Mouse (Mus musculus): ENCODE data around the gene Rho. TPM values are rescaled to one million over a fixed set of nuclear protein-coding genes. Genes with fewer than 3 reads are reported as not detected.

Rho gene
- total RNA-seq, 2 experiments from 2014 or later, result 0.49 to 0.59 TPM

DNA sequence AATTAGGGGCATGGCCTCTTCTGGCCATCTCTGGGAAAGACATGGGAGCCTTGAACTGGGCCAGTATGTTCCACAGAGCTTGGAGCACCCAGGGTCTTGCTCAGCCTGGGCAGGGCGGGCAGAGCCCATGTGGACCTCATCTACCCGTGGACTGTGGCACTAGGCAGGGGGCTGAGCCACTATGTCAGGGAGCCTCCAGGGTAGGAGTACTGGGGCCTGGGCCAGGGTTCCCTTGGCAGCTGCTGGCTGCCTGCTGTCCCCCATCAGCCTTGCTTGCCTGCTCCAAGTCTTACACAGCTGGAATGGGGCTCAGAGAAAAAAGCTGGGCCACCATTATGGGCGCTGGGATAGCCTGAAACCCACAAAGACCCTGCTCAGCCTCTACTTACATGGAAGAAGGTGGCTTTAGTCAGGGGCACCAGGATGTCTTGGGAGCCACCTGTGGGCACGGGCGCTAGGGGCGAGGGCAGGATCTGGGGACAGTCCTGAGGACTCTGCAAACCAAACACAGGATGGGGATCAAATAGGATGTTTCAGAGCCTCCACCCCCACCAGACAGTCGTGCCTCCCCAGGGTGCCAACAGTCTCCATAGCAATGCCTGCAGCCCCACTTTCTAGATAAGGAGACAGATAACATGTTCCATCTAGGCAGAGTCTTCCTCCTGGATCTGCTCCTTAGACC is 40.7 kb downstream of the Rho start:
- DNase-seq (ENCODE audit: extremely low spot score in 1 of 2, low spot score in 1 of 2), result no peak

DNA sequence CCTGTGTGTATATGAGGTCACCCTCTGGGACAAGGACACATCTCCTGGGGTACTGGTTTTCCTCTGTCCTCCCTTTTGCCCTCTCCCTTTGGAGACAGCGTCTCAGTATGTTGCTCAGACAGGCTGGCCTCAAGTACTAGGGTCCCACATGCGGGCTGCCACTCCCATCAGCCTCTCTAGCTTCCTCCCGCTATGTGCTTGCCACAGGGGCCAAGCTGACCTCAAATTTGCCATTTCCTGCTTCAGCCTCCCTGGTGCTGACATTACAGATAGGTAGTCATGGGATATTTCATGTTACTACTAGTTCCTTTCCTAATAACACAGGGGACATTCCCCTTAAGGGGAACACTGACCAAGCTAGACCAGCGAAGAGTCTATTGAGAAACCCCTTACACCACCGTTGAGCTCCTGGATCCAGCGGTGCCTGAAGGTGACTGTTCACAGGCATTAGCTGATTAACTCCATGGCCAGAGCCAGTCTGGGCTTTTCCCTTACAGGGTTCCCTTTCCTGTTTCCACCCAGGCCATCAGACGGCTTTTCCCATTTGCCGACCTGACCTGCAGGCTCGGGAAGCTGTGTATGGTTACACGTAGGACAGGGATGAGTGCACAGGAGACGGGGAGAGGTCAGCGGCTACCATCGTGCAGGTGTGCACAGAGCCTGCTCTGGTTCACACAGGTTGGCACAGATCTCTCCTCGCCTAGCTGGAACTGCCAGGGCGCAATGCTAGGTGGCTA is 41.8 kb downstream of the Rho start:
- no peak for DNase-seq (ENCODE audit: extremely low spot score in 1 of 2, low spot score in 1 of 2)

DNA sequence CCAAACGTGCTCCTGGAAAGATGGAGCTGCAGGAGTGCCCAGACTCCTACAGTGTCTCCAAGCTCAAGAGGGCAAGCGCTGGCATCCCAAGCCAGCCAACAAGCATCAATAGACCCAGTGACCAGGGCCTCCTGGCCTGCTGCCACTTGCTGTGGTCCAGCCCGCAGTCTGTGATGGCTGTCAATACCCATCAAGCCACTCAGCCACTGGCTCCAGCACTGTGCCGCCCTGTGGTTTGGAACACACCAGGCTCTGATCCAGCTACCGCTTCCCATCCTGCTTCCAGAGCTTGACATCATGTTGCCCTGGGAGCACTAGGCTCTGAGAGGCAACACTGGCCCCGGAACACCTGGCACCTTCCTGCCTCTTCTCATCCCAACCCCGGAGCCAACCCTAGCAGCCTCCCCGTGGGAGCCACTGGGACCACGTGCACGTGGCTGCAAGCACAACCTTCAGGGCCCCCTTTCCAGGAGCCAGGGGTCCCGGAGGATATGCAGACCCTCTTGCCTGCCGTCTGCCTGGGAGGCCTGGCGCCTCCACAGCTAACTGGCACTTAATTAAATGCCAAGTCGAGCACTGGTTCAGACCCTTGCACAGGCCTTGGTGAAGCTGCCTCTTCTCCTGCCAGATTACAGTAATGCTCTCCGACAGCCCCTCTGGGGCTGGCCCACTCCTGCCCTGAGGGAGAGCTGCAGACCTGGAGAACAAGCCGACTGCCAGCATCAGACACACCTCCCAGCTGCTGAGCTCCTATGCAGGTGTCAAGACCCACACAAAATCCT is 42.5 kb downstream of the Rho start:
- no peak for DNase-seq (ENCODE audit: extremely low spot score in 1 of 2, low spot score in 1 of 2)

DNA sequence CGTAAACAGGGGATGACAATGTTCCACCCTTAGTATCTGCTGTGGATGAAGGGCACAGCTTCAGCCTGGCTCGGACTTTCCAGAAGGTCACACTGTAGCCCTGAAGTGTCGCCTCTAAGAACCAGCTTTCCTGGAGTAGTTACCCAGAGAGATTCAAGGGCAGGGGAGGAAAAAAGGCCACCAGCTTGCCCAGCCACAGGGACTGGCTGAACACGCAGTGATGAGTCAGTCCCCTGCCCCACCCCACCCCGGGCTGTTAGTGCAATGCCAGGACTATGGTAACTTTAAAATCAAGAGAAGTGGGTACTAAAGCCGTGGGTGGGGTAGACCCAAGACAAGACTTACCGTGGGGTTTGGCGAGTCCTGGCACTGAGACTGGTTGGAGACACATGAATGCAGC is 44.1 kb downstream of the Rho start:
- DNase-seq (ENCODE audit: extremely low spot score in 1 of 2, low spot score in 1 of 2), result no peak

DNA sequence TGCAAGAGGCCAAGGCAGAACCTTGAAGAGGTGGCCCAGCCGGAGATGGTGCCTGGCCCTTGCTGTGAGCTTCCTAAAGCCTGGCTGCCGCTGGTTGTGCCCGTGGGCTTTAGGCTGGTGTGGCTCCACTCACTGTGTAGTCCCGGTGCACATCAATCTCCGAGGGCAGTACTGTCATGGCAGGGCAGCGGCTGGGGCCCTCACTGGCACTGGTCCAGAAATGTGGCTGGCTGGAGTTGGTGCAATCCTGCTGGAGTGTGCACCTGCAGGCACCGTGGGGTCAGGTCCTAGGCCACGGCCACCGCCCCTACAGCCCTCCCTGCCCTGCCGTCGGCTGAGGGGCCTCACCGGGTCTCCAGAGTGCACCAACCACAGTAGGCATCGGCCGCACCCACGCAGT is 46.3 kb downstream of the Rho start:
- no peak for DNase-seq (ENCODE audit: extremely low spot score in 1 of 2, low spot score in 1 of 2)

DNA sequence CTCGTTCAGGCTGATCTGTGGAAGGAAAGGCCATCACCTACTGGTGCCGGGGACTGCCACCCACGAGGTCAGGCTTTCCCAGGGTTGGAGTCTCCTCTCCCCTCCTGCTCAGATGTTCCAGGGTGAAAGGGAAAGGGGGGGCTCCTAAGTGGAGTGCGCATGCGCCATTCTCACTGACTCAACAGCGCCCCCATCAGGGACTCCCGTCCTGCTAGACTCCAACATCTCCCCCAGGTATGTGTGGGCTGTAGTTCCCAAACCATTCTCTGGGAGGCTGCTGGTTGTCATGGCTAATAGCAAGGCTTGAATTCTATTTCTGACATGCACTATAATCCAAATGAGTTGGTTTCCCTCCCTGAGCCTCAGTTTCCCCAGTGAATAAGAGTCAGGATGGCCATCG is 47.0 kb downstream of the Rho start:
- no peak for DNase-seq (ENCODE audit: extremely low spot score in 1 of 2, low spot score in 1 of 2)

DNA sequence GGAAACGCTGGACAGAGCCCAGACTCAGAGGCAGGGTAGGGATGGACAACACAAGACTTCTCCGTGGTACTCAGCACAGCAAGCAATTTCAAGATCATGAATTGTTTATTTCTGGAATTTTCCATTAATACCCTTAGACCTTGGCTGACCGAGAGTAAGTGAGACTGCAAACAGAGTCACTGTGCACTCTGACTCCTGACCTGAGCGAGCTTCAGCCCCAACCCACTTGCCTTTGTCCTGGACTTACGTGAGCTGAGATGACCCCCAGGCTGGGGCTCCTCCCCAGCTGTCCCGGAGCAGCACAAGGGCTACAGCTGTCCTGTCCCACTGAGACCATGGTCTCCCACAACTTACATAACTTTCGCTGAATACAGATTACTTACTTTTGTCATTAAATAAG is 51.3 kb downstream of the Rho start:
- DNase-seq (ENCODE audit: extremely low spot score in 1 of 2, low spot score in 1 of 2), result no peak

DNA sequence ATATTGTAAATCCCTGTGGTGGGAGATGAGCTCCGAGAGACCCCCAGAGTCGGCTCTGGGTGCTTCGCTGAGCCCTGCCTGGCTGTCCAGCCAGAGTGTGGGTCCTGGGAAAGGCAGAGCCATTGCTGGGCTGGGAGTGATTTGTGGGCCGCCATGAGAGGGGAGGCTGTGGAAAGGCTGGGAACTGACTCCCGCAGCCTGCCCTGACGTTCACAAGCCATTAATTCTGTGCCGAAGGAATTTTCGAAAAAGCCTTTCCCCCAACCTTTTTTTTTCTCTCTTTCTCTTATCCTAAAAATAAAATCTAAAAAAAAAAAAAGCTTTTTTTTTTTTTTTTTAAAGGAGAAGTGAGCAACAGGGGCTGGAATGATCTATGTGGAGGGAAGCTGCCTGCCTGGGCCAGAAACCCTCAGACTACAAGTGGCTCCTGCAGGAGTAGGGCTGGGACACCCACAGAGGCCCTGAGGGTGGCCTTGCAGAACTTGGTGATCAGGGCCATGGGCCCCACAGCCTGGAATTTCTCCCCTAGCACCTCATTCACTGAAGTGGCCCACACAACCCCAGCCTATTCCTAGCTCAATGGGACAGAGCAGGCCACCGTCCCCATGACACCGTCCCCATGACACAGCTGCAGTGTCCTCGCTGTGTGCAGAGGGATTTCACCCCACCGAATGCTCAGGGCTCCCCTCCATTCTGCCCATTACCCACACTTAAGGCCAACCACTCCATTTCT is 51.9 kb downstream of the Rho start:
- no peak for DNase-seq (ENCODE audit: extremely low spot score in 1 of 2, low spot score in 1 of 2)

DNA sequence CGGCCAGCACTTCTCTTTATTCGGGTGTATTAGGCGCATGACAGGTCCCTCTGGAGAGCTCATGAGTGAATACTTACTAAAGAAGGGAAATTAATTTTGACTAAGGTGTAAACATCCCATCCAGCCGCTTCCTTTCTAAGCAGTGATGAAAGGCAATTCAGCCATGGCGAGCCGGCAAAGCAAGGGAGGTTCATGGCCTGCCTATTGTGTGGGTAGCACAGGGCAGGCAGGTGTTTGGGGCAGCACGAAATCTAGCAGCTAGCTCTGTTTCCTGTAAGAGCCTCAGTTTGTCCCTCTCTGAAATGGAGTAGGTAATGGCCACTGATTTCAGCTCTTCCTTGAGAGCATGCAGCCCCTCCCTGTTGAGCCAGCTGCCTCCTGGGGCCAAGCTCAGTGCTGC is 53.0 kb downstream of the Rho start:
- no peak for DNase-seq (ENCODE audit: extremely low spot score in 1 of 2, low spot score in 1 of 2)

DNA sequence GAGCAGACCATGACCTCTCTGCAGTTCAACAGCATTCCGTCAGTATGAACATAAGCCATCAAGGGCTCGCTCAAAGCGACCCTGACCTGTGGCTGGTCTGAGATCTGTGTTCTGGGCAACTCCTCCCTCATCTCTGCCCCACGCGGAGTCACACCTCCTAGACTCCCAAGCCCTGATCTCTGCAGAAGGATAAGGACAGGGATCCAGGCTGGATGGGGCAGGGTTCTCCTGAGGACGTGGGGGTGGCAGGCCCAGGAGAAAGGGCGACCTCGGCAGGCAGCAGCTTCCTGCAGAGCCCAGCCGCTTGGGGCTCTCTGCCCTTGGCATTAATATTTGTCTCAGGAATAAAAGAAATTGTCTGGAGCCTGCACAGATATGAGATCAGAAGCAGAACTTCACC is 54.1 kb downstream of the Rho start:
- no peak for DNase-seq (ENCODE audit: extremely low spot score in 1 of 2, low spot score in 1 of 2)

DNA sequence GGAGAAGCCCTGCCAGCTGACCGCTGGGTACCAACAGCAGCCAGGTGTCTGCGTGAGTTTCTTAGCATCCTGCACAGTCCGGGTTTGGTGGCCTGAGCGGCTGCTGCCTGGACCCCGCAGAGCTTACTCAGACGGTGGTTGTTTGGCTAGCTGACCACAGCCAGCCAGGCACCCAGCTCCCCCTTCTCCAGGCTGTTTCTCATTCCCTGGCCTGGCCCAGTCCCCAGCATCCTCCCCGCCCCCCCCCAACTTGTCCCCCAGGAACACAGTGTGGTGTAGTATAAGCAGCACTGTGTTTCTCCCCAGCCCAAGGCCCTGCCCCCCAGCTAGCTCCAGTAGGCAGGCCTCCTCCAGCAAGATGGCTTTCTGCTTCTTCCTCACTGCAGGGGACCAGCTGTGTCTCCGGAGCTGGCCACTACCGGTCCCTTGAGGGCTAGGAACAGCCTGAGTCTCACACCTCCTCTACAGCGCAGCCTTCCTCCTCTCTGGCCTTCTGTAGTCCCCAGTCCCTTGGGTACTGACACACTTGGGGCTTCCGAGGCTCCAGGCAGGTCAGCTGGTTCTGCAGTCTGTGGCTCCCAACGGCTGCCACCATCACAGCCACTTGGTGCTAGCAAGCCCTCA is 55.0 kb downstream of the Rho start:
- DNase-seq (ENCODE audit: extremely low spot score in 1 of 2, low spot score in 1 of 2), result no peak

DNA sequence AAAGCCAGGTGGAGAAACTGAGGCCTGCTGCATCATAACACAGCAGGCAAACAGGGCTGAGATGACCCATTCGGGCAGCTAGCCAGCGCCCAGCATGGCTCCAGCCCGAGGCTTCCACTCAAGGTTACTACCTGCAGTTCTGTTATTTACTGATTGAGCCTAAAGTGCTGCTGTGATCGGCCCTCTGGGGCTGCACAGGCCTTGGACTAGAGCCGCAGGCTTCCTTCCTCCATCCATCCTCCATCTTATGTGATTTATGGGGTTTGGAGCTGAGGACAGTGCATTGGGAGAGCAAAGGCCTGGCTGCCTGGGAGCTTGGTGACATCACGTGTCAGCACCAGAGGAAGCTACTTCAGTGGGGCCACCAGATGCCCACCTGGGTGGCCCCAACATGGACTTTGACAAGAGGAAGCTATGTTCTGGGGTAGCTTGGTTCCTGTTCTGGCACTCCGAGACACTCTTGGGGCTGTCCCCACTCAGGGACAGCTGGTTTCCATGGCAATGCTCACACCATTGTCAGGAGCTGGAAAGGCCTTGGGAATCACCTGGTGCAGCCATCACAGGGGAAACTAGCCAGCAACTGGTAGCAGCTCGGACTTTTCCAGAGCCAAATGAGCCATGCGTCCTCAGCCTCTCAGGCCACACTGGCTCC is 55.7 kb downstream of the Rho start:
- DNase-seq (ENCODE audit: extremely low spot score in 1 of 2, low spot score in 1 of 2), result no peak

DNA sequence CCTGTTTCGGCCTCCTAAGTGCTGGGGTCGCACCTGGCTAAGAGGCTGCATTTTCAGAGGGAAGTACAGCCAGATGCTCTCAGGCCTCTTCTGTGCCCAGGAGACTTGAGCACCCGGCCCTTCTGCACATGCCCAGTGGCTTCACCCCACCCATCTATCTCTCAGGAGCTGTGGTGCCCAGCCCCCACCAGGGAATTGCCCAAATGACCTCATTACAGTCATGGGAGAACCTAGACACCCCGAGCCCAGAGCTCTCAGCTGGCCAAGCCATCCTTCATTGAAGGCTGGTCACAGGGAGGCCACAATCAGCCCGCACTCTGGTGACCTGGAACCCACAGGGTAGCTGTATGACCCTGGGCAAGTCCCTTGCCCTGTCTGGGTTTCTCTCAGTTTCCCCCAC is 57.5 kb downstream of the Rho start:
- no peak for DNase-seq (ENCODE audit: extremely low spot score in 1 of 2, low spot score in 1 of 2)

DNA sequence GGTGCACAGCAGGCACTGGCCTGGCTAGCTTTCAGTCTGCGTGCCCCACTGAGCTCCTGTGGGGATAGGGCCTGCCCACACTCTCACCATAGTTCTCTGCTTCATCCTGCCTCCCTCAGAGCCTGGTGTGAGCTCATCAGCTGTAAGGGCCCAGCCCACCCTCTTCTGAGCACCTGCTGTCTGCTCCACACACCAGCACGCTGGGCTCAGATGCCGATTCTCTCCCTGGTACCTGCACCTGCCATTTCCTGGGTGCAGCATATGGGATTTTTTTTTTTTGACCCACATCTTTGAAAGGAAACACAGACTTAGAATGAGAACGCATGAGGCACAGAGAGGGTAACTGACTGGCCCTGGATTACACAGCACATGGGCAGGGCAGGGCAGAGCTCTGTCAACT is 58.1 kb downstream of the Rho start:
- DNase-seq (ENCODE audit: extremely low spot score in 1 of 2, low spot score in 1 of 2), result no peak

Other genes starting within 250 kb of the Rho start
- under 1 TPM in 1 of 2 experiments, not detected in 1; 0.62 TPM for gene Tmem40, start 169.3 kb upstream of the Rho start, total RNA-seq (2021)
- 1 to 10 TPM; 2.7 to 3.8 TPM for gene Cand2, start 157.2 kb upstream of the Rho start, total RNA-seq (2021)
- 100 to 1,000 TPM; 471 to 520 TPM for gene Rpl32, start 123.0 kb upstream of the Rho start, total RNA-seq (2021)
- 1 to 10 TPM; 2.8 to 3.8 TPM for gene Efcab12, start 93.3 kb upstream of the Rho start, total RNA-seq (2021)
- gene Mbd4, start 78.4 kb upstream of the Rho start, total RNA-seq (2021), result 1 to 10 TPM; 5.8 to 6.1 TPM
- 10 to 100 TPM; 26.7 to 28.7 TPM for gene Ift122, start 78.3 kb upstream of the Rho start, total RNA-seq (2021)
- not detected for gene H1foo, start 13.2 kb downstream of the Rho start, total RNA-seq (2021)
- gene Plxnd1, start 63.3 kb downstream of the Rho start, total RNA-seq (2021), result 10 to 100 TPM; 17.8 to 24.5 TPM